Mouse (Mus musculus): Measurements from ENCODE around the gene Thra.

DNA sequence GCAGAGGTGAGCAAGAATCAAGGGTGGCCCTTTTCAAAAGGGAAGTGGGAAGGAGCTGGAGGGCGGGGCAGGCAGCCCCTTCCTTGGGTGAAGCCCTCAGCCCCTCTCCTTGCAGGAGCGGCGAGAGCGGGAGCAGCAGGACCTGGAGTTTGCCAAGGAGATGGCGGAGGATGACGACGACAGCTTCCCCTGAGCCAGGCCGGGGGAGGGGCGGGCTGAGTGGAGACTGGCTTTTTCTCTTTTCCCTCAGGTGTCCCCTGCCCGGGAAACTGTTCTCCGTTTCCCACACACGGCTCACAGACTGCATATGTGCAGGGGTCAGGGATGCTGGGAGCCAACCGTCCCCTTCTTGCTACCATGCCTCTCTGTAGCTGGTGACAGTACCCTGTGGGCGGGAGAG is 45.0 kb upstream of the Thra start:
- TF ChIP-seq CTCF (IDR thresholded peaks at IDR 0.05; ENCODE audit: low read depth, low read length) = no peak
- TF ChIP-seq POLR2A (IDR thresholded peaks at IDR 0.05; ENCODE audit: extremely low read depth, insufficient read depth, low read length) = no peak
